Mouse (Mus musculus) 3T3-L1 (cell line): ENCODE results near the gene Usp2.

ENCODE experiments used
- DNase-seq: peaks from one replicate; pipeline ENCODE4 v3.0.0-alpha.2; 2015; ENCODE audit warnings: low read depth, low spot score

Gene Usp2

DNA sequence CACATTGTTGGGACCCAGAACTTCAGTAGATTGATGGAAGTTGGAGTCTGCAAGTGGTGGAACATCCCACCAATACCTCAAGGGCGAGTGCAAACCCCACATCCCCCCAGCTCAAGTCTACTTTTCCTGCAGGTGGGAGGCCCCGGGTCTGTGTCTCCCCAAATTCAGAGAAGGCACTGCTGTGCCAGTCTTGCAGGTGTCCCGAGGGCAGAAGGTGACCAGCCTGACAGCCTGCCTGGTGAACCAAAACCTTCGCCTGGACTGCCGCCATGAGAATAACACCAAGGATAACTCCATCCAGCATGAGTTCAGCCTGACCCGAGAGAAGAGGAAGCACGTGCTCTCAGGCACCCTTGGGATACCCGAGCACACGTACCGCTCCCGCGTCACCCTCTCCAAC, 20.4 kb upstream of the Usp2 start:
- no peak for DNase-seq

DNA sequence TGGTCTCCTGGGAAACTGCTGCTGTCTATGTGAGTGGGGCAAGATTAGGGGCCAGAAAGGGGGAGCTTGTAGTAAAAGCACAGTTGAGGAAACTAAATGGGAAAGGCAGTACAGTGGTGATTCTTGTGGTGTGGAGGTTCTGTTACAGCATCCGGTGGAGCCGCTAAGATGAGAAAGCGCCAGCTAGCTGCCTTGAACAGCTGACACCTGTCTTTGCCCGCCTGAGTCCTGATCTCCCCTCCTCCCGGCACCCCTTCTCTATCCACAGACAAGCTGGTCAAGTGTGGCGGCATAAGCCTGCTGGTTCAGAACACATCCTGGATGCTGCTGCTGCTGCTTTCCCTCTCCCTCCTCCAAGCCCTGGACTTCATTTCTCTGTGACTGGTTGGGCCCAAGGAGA, 19.8 kb upstream of the Usp2 start:
- DNase-seq: no peak

DNA sequence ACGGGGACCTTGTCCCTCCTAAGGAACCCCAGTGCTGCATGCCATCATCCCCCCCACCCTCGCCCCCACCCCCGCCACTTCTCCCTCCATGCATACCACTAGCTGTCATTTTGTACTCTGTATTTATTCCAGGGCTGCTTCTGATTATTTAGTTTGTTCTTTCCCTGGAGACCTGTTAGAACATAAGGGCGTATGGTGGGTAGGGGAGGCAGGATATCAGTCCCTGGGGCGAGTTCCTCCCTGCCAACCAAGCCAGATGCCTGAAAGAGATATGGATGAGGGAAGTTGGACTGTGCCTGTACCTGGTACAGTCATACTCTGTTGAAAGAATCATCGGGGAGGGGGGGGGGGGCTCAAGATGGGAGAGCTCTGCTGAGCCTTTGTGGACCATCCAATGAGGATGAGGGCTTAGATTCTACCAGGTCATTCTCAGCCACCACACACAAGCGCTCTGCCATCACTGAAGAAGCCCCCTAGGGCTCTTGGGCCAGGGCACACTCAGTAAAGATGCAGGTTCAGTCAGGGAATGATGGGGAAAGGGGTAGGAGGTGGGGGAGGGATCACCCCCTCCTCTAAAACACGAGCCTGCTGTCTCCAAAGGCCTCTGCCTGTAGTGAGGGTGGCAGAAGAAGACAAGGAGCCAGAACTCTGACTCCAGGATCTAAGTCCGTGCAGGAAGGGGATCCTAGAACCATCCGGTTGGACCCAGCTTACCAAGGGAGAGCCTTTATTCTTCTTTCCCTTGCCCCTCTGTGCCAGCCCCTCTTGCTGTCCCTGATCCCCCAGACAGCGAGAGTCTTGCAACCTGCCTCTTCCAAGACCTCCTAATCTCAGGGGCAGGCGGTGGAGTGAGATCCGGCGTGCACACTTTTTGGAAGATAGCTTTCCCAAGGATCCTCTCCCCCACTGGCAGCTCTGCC, 19.0 kb upstream of the Usp2 start:
- DNase-seq: no peak

DNA sequence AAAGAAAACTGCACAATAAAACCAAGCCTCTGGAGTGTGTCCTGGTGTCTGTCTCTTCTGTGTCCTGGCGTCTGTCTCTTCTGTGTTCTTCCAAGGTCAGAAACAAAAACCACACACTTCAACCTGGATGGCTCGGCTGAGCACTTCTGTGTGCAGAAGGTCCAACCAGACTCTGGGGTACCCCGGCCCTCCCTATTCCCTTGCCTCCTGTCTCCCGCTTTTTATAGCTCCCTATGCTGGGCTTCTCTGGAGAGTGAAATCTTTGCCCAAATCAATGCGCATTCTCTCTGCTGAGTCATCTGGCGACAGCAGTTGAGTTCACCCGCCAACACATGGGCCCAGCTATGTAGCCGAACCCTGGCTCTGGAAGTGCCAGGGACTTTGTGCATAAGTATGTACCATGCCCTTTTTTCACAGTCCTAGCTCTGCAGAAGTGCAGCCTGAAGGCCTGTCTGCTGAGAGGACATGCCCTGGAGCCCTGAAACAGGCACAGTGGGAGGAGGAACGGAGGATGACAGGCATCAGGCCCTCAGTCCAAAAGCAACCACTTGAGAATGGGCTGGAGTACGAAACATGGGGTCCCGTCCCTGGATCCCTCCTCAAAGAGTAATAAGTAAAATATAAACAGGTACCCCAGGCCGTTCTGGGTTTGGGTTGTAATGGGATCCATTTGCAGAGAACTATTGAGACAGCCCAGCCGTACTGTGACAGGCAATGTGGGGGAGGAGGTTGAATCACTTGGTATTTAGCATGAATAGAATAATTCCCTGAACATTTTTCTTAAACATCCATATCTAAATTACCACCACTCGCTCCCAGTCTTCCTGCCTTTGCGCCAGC, 18.1 kb upstream of the Usp2 start:
- peak; percentile 65 for DNase-seq

DNA sequence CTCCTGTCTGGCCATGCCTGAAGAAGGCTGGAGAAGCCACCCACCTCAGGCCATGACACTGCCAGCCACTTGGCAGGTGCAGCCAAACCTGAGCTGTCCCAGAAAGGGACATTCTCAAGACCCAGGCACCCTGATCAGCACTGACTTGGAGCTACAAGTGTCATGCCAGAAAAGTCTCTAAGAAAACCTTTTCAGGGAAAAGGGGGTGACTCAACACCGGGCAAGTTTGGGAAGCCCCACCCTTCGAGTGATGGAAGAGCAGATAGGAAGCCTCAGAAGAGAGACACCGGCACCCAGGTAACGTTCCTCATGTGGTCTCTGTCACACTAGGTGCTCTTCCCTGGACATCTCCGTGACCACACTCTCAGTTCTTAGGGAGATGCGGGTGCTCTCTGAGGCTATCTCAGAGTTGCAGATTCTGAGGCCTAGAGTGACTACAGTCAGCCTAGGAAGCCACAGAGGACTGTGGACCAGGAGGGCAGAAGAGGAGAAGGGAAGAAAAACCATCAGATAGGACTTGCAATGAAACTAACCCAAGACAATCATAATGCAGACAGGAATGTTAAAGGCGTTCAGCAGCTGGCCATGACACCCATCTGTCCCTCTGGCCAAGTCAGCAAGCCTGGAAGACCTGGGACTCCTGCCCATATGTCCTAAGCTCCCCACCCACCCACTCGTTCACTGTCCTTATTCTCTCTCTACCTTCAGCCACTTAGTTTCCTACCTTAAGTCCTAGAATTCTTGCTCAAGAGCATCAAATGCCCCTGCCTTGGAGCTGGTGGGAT, 17.2 kb upstream of the Usp2 start:
- peak; percentile 39 for DNase-seq

DNA sequence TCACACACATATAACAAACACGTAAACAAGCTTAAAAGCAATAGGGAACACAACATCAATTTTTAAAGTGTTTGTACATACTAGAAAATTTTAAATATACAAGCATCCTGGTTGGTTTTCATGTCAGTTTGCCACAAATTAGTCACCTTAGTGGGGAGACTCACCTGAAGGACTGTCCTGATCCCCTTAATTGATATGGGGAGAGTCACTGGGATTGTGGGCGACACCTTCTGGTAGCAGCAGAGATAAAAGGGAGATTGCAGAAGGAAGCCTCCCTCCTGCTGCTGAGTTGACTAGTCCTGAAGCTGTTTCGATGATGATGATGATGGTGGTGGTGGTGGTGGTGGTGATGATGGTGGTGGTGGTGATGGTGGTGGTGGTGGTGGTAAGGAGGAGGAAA, 14.0 kb upstream of the Usp2 start:
- no peak for DNase-seq

DNA sequence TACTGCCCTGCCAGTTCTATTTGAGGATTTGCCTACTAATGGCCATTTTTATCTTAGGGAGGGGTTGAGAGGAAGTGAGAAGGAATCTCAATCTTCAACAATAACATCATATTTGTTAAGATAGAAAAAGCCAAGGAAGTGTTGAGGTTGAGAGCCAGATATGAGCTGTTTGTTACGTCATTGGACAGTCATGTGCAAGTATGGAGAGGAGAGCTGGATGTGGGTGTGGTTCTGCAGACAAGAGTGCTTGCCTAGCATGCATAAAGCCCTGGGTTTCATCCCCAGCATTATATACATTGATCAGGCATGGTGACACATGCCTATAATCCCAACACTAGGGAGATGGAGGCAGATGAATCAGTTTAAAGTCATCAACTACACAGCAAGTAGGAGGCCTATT, 12.9 kb upstream of the Usp2 start:
- DNase-seq: peak; percentile 63

DNA sequence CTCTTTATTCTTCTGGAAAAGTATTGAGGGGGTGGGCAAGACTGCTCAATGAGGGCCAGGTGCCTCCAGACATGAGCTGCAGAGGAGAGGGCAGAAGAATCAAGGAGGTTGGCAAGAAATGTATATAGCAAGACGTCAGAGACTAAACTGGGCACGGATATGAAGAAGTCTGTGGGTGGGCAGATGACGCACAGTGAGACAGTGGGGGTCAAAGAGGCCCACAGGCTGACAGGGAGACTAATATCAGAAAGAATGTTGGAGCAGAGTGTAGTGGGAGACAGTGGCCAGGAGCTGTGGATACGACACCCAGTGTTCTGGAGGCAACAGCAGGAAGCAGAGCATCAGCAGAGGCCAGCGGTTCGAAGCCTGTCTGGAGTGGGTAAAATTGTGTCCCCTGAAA, 8.2 kb upstream of the Usp2 start:
- peak; percentile 71 for DNase-seq

DNA sequence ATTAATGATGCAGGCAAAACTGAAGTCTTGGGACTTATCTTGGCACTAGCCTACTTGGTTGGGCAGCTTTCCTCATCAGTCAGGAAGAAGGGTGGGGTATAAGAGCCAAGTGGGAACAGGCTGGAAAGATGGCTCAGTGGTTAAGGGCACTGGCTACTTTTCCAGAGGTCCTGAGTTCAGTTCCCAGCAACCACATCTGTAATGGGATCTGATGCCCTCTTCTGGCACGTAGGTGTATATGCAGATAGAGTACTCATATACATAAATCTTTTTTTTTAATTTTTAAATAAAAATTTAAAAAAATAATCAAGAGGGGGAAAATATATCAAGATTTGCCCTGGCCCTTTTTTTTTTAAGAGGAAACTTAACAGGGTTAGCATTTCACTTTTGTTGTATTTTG, 1.6 kb upstream of the Usp2 start:
- no peak for DNase-seq

DNA sequence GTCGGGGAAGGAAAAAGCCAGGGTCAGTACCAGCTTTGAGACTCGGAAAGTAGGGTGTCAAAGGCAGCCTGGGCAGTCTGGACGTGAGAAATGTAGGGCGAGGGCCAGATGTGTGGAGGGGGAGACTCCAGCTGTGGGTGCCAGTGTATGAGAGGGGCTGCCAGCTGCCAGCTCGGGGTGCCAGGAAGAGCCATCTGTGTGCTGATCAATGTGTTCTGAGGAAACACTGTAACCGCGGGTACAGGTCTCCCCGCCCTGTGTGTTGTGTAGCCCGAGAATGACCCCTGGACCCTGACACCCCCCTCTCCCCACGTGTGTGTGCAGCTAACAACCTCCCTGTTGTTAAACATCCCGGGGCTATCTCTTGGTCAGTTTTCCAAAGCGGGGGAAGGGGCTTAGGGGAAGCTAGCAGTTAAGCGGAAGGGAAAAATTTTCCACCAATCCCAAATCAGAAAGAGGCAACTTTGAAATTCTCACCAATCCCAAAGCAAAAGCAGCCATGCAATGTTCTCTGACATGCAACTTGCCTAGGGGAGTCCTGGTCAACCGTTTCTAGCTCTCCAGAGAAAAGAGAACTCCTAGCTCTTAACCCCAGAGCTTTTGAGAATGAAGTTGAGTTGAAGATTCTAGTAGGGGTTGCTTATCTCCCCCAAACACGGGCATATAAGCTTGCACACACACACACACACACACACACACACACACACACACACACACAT, 579 bp downstream of the Usp2 start:
- no peak for DNase-seq

DNA sequence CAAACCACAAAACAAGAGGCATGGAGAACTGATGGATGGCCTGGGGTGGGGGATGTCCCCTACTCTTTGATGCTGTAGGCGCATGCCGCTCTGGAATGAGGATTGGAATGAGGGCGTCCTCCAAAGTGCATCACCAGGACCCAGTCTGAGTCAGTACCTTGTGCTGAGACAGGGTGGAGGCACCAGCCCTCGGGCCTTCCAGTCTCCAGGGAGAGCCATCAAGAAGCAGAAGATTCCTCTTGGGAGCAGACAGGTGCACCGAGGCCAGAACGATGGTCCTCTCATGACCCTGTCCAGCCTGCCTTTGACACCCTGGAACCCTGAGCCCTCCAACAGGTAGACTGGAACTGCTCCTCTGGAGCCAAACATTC, 1.1 kb downstream of the Usp2 start:
- peak; percentile 41 for DNase-seq

DNA sequence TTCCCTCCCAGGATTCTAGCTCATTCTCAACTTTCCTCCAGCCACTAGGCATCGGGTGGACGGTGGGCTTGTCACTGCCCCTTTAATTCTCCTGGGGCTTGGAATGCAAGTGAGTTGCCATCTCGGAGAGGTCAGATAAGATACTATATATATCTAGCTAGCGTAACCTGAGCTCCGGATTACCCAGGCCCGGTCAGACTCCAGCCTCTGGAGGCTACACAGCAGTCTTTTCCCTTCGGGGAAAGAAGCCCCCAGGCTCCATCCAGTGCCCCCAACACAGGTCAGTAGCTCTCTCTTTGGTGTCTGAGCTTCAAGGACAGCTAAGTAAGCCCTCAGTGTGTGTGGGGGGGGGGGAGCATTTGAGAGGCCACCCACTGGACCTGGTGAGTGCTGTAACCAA, 2.4 kb downstream of the Usp2 start:
- no peak for DNase-seq

DNA sequence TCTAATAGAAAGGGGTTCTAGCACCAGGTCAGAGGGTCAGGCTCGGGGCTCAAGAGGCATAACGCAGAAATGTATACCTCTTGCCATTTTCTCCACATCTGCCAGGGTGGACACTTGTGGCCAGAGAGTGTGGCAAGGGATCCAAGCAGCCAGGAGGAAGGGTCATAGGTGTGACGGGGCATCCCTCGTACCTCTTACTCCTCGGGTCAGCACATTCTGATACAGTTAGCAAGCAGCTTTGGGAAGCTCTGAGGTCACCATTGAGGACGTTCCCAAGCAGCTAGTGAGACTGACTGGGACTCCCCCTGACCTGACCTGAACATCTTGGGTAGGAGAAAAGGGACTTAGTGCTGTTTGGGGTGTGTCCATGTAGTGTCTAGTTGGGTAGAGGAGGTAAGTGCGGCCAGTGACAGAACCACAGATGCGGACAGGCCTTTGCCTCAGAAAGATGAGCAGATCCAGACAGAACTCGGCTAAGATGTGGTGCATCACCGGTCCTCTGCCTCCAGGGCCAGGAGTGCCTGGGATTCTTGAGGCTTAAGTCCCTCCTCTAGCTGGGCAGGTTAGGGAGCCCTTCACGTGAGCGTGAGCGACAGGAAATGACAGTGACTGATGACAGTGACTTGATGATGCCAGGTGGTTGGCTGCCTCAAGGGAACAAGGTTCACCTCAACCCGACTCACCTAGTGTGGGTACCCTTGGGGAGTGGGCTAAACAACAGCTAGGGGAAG, 3.5 kb downstream of the Usp2 start:
- DNase-seq: no peak

DNA sequence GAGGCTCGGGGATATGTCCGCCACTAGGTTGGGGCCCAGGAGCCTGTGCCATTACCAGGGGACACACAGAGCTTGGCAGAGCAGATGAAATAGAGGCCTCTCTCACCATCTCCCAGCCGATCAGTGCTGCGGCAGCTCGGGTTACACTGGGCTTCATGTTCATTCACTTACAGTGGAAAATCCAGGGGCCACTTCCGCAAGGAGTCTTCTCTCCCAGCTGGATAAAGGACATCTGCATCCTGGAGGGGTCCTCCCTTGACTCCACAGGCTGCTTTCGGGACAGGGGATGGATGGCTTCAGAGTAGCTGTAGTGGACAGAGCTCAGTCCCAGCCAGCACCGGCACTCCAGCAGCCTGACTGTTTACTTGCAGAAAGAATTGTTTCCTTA, 4.0 kb downstream of the Usp2 start:
- DNase-seq: no peak

DNA sequence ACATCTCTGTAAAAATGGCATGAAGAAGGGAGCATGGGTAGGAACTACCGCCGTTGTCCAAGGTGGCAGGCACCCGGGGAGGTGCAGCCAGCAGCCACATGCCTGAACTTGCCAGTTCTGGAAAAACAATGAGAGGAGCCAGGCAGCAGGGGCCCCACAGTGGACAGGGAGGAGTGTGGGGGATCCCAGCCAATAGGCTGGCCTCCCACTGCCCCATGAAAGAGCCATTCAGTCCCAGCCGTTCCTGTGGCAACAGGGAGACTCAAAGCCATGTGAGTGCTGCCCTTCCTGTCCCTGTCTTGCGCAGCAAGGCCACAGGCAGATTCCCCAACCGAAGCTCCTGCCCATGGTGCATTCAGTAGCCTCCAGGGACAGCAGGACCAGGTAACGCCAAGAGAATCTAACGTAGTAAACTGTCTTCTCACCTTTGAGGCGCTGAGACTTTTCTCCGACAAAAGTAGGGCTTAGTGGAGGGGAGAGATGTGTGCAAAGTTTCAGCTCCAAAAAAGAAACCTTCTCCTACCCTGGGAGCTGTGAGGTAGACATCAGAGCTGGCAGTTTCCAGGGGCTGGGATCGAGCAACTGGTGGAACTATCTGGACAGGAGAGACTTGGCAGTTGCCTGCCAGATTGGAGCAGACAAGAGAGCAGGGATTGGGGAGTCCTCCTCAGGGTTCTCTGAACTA, 5.2 kb downstream of the Usp2 start:
- no peak for DNase-seq

DNA sequence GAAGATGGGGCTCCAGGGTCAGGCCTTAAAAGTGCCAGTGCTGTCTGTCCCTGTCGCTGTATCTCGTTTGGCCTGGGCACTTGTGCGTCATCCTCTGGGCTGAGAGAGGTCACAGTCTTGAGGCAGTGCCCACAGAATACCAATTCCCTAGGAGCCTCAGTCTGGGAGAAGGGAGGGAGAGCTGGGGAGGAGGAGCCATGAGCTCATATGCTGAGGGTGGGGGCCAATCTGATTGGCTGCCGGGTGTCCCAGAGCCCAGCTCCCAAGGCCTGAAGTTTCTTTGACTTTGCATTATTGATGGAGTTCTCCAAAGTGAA, 5.7 kb downstream of the Usp2 start:
- DNase-seq: peak; percentile 34

DNA sequence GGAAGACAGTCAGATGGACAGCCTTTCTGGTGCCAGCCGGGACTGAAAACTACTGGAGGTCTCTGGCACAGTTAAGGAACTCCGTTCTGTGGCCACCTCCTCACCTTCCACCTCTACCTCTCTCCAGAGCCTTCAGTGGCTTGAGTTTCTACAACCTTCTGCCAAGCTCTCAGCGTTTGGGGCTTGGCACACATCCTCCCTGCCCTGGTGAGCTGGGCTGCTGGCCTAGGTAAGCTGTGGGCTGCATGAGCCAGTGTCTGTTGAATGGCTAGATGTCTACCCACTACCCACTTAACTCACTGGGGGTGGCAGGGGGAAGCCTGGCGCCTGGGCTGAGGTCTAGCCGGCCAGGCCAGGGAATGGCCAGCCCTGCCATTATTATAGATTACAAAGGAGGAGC, 6.3 kb downstream of the Usp2 start:
- DNase-seq: no peak

DNA sequence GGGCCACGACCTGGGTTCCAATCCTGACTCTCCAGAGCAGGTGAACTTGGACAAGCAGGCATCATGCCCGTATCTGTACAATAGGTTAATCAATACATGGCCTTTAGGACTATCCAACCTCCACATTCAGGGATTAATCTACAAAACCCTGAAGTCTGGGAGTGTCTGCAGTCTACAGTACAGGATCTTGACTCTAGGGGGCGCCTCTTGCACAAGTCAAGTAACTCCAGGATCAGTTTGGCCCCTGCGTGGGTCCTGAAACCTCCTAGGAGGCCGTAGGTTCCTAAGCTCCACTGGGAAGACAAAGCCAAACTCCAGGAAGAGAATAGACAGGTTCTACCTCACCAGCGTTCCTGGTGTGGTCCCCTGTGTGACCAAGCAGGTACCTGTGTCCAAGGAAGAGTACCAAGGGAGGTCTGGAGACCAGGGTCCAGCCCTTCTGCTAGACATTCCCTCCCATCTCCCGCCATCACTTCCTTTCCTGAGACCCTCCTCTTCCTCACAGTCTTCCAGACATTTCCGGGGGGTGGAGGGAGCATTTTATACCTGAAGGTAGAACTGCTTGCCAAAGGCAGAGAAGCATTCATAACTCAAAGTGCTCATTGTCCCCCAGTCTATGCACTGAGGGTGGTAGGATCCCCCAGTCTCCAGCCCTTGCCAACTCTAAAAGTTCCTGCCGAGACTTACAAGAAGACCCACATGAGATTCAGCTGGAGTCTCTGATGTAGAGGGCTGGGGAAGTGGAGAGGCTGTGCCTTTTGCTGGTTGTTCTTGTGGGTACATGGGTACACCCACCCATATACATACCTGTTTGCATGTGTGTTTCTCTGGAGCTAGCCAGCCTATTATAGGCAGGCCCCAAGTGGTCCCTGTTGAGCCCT, 7.8 kb downstream of the Usp2 start:
- peak; percentile 37 for DNase-seq

DNA sequence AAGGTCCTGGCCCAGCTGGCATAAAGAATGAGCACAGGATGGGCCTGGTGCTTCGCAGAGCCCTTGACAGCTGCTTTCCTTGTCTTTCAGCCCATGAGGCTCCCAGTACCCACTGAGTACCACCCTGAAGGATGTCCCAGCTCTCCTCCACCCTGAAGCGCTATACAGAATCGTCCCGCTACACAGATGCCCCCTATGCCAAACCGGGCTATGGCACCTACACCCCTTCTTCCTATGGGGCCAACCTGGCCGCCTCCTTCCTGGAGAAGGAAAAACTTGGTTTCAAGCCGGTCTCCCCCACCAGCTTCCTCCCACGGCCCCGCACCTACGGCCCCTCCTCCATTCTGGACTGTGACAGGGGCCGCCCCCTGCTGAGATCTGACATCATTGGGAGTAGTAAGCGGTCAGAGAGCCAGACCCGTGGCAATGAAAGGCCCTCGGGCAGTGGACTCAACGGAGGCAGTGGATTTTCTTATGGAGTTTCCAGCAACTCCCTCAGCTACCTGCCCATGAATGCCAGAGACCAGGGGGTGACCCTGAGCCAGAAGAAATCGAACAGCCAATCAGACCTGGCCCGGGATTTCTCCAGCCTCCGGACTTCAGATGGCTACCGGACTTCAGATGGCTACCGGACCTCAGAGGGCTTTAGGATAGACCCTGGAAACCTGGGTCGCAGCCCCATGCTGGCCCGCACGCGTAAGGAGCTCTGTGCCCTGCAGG, 8.6 kb downstream of the Usp2 start:
- DNase-seq: no peak
